Mouse (Mus musculus): ENCODE results near the gene C2cd3. TPM values are rescaled to one million over a fixed set of nuclear protein-coding genes. Genes with fewer than 3 reads are reported as not detected.

The C2cd3 gene
- polyA plus RNA-seq, 1 experiment from 2014 or later = 14.5 TPM

GRCm38 (mm10) chr7:100501844-100502373, 129.9 kb downstream of the C2cd3 start:
- H3K9me3 ChIP-seq (replicated peaks; ENCODE audit: control insufficient read depth, low read length) = no peaks in the 10 kb centered on the region
- no peak overlapping the region for H3K4me3 ChIP-seq (ENCODE audit: low read length)
- H3K27me3 ChIP-seq (ENCODE audit: control insufficient read depth, insufficient read depth, low read length) = no peaks in the 10 kb centered on the region
- no peak for ATAC-seq (replicated peaks; ENCODE audit: extremely low read depth, insufficient read depth, low FRiP score)
- H3K27ac ChIP-seq (ENCODE audit: low read length) = no peak overlapping the region
- no peak overlapping the region for H3K4me2 ChIP-seq (ENCODE audit: low read depth, low read length)
- WGBS = 50% methylated on average over 2 of the region's 2 CpGs
- H3K36me3 ChIP-seq (ENCODE audit: control insufficient read depth, insufficient read depth) = peaks cover 5% of the 10 kb centered on the region
- no peaks in the 10 kb centered on the region for H3K4me1 ChIP-seq (ENCODE audit: control insufficient read depth, insufficient read depth, low read length)
- no peak overlapping the region for H3K9ac ChIP-seq (ENCODE audit: low read length)

- H3K4me2 ChIP-seq (ENCODE audit: low read depth, low read length) = no peak overlapping the region
- no peaks in the 10 kb centered on the region for H3K9me3 ChIP-seq (replicated peaks; ENCODE audit: control insufficient read depth, low read length)
- H3K9ac ChIP-seq (ENCODE audit: low read length) = no peak overlapping the region
- 77% methylated on average over 7 of the region's 7 CpGs for WGBS
- H3K36me3 ChIP-seq (ENCODE audit: control insufficient read depth, insufficient read depth) = peaks cover 5% of the 10 kb centered on the region
- no peak overlapping the region for H3K27ac ChIP-seq (ENCODE audit: low read length)
- no peak for ATAC-seq (replicated peaks; ENCODE audit: extremely low read depth, insufficient read depth, low FRiP score)
- no peak overlapping the region for H3K4me3 ChIP-seq (ENCODE audit: low read length)
- H3K27me3 ChIP-seq (ENCODE audit: control insufficient read depth, insufficient read depth, low read length) = no peaks in the 10 kb centered on the region
- H3K4me1 ChIP-seq (ENCODE audit: control insufficient read depth, insufficient read depth, low read length) = no peaks in the 10 kb centered on the region
Observed at GRCm38 (mm10) chr7:100502374-100502922, 130.4 kb downstream of the C2cd3 start.

GRCm38 (mm10) chr7:100503076-100503475, 131.0 kb downstream of the C2cd3 start:
- 78% methylated on average over 5 of the region's 5 CpGs for WGBS
- no peak for ATAC-seq (replicated peaks; ENCODE audit: extremely low read depth, insufficient read depth, low FRiP score)

GRCm38 (mm10) chr7:100504740-100505487, 132.9 kb downstream of the C2cd3 start:
- Histone ChIP-seq H3K27ac (ENCODE audit: low read length) (no peak overlapping the region), H3K4me2 (ENCODE audit: low read depth, low read length) (no peak overlapping the region), H3K4me3 (ENCODE audit: low read length) (no peak overlapping the region), H3K9me3 (replicated peaks; ENCODE audit: control insufficient read depth, low read length) (no peaks in the 10 kb centered on the region), H3K4me1 (ENCODE audit: control insufficient read depth, insufficient read depth, low read length) (no peaks in the 10 kb centered on the region), H3K36me3 (ENCODE audit: control insufficient read depth, insufficient read depth) (no peaks in the 10 kb centered on the region), H3K9ac (ENCODE audit: low read length) (no peak overlapping the region), H3K27me3 (ENCODE audit: control insufficient read depth, insufficient read depth, low read length) (no peaks in the 10 kb centered on the region)
- 68% methylated on average over 13 of the region's 13 CpGs for WGBS
- no peak for ATAC-seq (replicated peaks; ENCODE audit: extremely low read depth, insufficient read depth, low FRiP score)

More at GRCm38 (mm10) chr7:100503076-100503475, 131.0 kb downstream of the C2cd3 start:
- no peaks in the 10 kb centered on the region for H3K9me3 ChIP-seq (replicated peaks; ENCODE audit: control insufficient read depth, low read length)
- no peak overlapping the region for H3K4me3 ChIP-seq (ENCODE audit: low read length)
- H3K4me1 ChIP-seq (ENCODE audit: control insufficient read depth, insufficient read depth, low read length) = no peaks in the 10 kb centered on the region
- H3K9ac ChIP-seq (ENCODE audit: low read length) = no peak overlapping the region
- no peak overlapping the region for H3K4me2 ChIP-seq (ENCODE audit: low read depth, low read length)
- peaks cover 2% of the 10 kb centered on the region; the same call in 1 of the 2 replicates for H3K36me3 ChIP-seq (ENCODE audit: control insufficient read depth, insufficient read depth)
- H3K27ac ChIP-seq (ENCODE audit: low read length) = no peak overlapping the region
- H3K27me3 ChIP-seq (ENCODE audit: control insufficient read depth, insufficient read depth, low read length) = no peaks in the 10 kb centered on the region

- WGBS = 65% methylated on average over 4 of the region's 4 CpGs
- H3K27me3 ChIP-seq (ENCODE audit: control insufficient read depth, insufficient read depth, low read length) = no peaks in the 10 kb centered on the region
- no peaks in the 10 kb centered on the region for H3K9me3 ChIP-seq (replicated peaks; ENCODE audit: control insufficient read depth, low read length)
Observed at GRCm38 (mm10) chr7:100506494-100506893, 134.5 kb downstream of the C2cd3 start.

GRCm38 (mm10) chr7:100508670-100509069, 136.6 kb downstream of the C2cd3 start:
- Histone ChIP-seq H3K9me3 (replicated peaks; ENCODE audit: control insufficient read depth, low read length) (no peaks in the 10 kb centered on the region), H3K36me3 (ENCODE audit: control insufficient read depth, insufficient read depth) (no peaks in the 10 kb centered on the region), H3K9ac (ENCODE audit: low read length) (no peak overlapping the region), H3K27ac (ENCODE audit: low read length) (no peak overlapping the region), H3K4me1 (ENCODE audit: control insufficient read depth, insufficient read depth, low read length) (no peaks in the 10 kb centered on the region), H3K27me3 (ENCODE audit: control insufficient read depth, insufficient read depth, low read length) (no peaks in the 10 kb centered on the region; the same call in 1 of the 2 replicates), H3K4me2 (ENCODE audit: low read depth, low read length) (no peak overlapping the region), H3K4me3 (ENCODE audit: low read length) (no peak overlapping the region)
- WGBS = 51% methylated on average over 3 of the region's 3 CpGs
- ATAC-seq (replicated peaks; ENCODE audit: extremely low read depth, insufficient read depth, low FRiP score) = no peak

More at GRCm38 (mm10) chr7:100506494-100506893, 134.5 kb downstream of the C2cd3 start:
- H3K9ac ChIP-seq (ENCODE audit: low read length) = no peak overlapping the region
- H3K4me3 ChIP-seq (ENCODE audit: low read length) = no peak overlapping the region
- no peak overlapping the region for H3K4me2 ChIP-seq (ENCODE audit: low read depth, low read length)
- H3K4me1 ChIP-seq (ENCODE audit: control insufficient read depth, insufficient read depth, low read length) = no peaks in the 10 kb centered on the region
- no peak for ATAC-seq (replicated peaks; ENCODE audit: extremely low read depth, insufficient read depth, low FRiP score)
- no peak overlapping the region for H3K27ac ChIP-seq (ENCODE audit: low read length)
- no peaks in the 10 kb centered on the region for H3K36me3 ChIP-seq (ENCODE audit: control insufficient read depth, insufficient read depth)

- Histone ChIP-seq H3K9me3 (replicated peaks; ENCODE audit: control insufficient read depth, low read length) (no peaks in the 10 kb centered on the region), H3K27ac (ENCODE audit: low read length) (no peak overlapping the region), H3K4me1 (ENCODE audit: control insufficient read depth, insufficient read depth, low read length) (no peaks in the 10 kb centered on the region), H3K27me3 (ENCODE audit: control insufficient read depth, insufficient read depth, low read length) (no peaks in the 10 kb centered on the region; the same call in 1 of the 2 replicates), H3K4me2 (ENCODE audit: low read depth, low read length) (no peak overlapping the region), H3K9ac (ENCODE audit: low read length) (no peak overlapping the region), H3K36me3 (ENCODE audit: control insufficient read depth, insufficient read depth) (no peaks in the 10 kb centered on the region), H3K4me3 (ENCODE audit: low read length) (no peak overlapping the region)
- 65% methylated on average over 8 of the region's 8 CpGs for WGBS
- ATAC-seq (replicated peaks; ENCODE audit: extremely low read depth, insufficient read depth, low FRiP score) = no peak
Observed at GRCm38 (mm10) chr7:100511602-100512001, 139.6 kb downstream of the C2cd3 start.

GRCm38 (mm10) chr7:100514573-100514972, 142.5 kb downstream of the C2cd3 start, which contains the start of gene Dnajb13:
Gene Dnajb13, minus strand, starts transcription at chr7:100514960.
- Histone ChIP-seq H3K4me1 (ENCODE audit: control insufficient read depth, insufficient read depth, low read length) (no peaks in the 10 kb centered on the region), H3K36me3 (ENCODE audit: control insufficient read depth, insufficient read depth) (no peaks in the 10 kb centered on the region), H3K9ac (ENCODE audit: low read length) (no peak within 1 kb of the TSS), H3K27ac (ENCODE audit: low read length) (no peak within 1 kb of the TSS), H3K4me3 (ENCODE audit: low read length) (no peak within 1 kb of the TSS), H3K9me3 (replicated peaks; ENCODE audit: control insufficient read depth, low read length) (no peaks in the 10 kb centered on the region), H3K4me2 (ENCODE audit: low read depth, low read length) (no peak within 1 kb of the TSS), H3K27me3 (ENCODE audit: control insufficient read depth, insufficient read depth, low read length) (no peaks in the 10 kb centered on the region; the same call in 1 of the 2 replicates)
- WGBS = 49% methylated on average over 11 of the region's 11 CpGs
- no peak for ATAC-seq (replicated peaks; ENCODE audit: extremely low read depth, insufficient read depth, low FRiP score)
